Mouse (Mus musculus) retina, postnatal 7 days (tissue): ENCODE measurements around the gene Acyp2.

ENCODE experiments used
- DNase-seq: peaks from one replicate; pipeline ENCODE4 v3.0.0-alpha.2; 2012; ENCODE audit warnings: low read depth, low spot score

The Acyp2 gene

DNA sequence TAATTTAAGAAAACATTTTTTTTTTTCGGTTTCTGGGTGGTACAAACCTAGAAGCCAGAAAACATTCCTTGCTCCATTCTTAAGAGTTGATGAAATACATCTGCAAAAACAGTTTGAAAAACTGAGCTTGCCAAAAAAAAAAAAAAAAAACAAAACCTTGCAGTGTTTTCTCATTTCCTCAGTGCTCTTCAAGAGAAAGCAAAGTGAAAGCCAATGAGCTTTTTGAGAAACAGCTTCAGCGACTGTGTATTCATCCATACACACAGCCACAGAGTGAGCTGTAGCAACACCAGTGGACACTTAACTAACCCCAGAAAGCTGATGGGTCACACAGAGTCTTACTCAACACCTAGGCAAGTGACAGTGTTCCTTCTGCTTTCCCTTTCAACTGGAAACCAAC, 69.4 kb downstream of the Acyp2 start:
- DNase-seq, result no peak

DNA sequence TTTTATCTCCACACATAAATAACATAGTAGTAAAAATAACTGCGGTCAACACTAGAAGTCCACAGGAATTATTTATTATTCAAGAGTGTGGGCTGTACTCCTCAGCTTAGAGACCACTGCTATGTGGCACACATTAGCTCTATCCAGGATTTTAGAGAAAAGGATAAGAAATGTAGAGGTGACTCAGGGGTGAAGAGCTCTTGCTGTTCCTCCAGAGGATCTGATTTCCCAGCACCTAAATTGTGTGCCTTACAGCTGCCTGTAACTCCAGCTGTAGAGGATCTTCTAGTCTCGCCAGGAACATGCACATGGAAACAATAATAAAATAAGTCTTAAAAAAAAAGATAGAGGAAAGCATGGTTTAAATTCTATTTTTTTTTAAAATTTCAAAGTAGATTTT, 70.5 kb downstream of the Acyp2 start:
- no peak for DNase-seq

GRCm38 (mm10) chr11:30572790-30573395, 76.5 kb downstream of the Acyp2 start:
- DNase-seq, result no peak

GRCm38 (mm10) chr11:30570568-30570967, 78.8 kb downstream of the Acyp2 start:
- DNase-seq, result no peak

GRCm38 (mm10) chr11:30560215-30560614, 89.2 kb downstream of the Acyp2 start:
- no peak for DNase-seq

DNA sequence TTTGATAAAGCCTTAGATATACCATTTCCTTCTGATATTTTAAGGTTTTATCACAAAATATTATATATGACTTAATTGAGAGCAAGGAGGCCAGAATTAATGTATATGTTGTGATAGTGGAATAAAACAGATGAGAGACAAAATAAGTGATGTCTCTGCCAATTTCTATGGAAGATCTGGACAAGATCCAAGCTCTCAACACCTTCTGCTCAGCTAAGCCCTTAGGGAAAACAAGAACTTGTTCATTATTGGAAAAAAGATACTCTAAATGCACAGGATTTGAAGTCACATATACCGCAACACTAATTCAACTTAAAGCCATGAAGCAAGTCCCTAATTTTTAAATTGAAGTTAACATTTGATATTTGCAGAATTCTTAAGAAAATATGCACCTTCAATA, 96.0 kb downstream of the Acyp2 start:
- no peak for DNase-seq

GRCm38 (mm10) chr11:30517133-30517532, 132.3 kb downstream of the Acyp2 start:
- DNase-seq, result no peak

GRCm38 (mm10) chr11:30508178-30508577, 141.2 kb downstream of the Acyp2 start:
- DNase-seq, result peak; percentile 3

DNA sequence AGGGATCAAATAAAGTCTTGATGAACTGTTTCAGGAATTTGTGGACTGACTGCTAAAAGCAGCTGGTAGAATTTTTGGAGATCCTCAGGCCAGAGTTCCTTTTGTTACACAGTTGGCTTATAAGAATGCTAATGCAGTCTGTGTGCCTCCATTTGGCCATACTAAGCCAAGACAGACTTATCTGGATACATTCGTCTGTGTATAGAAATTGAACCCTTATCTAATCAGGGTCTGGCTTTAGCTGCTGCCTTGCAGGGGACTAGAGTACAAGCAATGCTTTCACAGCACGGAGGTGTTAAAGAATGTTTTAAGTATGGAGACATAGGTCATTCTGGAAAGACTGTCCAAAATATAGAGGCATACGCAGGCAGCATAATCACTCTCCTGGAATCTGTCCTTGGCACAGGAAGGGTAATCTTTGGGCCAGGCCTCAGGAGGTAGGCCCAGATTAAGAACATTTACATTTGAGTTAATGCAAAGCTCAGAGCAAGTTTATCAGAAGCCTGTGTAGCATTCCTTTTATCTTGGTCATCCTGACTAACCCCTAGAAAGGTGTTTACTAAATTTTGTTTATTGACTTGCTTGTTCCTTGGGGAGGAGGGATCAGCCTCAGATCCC, 150.5 kb downstream of the Acyp2 start:
- DNase-seq, result no peak

GRCm38 (mm10) chr11:30497151-30497550, 152.2 kb downstream of the Acyp2 start:
- DNase-seq, result no peak

GRCm38 (mm10) chr11:30491515-30492260, 157.7 kb downstream of the Acyp2 start:
- no peak for DNase-seq

GRCm38 (mm10) chr11:30488183-30488582, 161.2 kb downstream of the Acyp2 start:
- no peak for DNase-seq

DNA sequence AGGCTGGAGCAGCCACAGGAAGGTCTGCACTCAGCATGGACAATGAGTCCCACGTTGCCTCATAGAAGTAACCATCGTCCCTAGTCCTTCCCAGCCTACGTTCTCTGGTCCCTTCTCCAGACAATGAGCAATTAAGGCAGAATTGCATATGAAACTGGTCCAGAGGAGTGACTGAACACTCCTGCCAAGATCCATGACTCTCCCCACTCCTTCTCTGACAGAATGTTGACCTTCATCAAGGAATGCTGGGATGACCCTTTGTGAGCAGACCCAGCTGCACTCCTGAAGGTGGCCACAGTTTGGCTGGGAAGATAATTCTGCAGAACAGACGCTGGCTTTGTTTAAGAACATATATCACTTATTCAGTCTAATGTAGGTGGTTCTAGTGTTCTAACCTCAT, 166.1 kb downstream of the Acyp2 start:
- DNase-seq, result no peak

- peak; percentile 88 for DNase-seq
These were observed 177.4 kb downstream of the Acyp2 start, which contains the start of gene 4930505A04Rik for GRCm38 (mm10) chr11:30471751-30472593. TSS of gene 4930505A04Rik (minus strand) at chr11:30471827.

DNA sequence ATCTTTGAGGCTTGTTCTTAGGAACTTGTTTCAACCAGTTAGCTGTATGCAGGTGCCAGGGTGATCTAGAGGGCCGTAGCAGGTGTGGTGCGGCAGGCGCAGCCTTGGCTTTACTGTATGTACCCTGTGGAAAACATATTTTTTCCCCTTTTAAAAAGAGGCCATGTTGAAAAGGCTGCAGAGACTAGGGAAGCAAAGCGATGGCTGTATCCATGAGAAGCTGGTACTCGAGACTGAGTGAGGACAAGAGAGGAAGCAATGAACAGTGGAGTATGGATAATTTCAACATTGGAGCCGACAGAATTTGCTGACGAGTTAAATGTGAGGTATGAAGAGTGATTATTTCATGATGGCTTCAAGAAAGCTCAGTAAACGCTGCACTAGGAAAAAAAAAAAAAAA, 178.2 kb downstream of the Acyp2 start:
- DNase-seq, result no peak
